Mouse (Mus musculus): Measurements from ENCODE around the gene Tsga10.

DNA sequence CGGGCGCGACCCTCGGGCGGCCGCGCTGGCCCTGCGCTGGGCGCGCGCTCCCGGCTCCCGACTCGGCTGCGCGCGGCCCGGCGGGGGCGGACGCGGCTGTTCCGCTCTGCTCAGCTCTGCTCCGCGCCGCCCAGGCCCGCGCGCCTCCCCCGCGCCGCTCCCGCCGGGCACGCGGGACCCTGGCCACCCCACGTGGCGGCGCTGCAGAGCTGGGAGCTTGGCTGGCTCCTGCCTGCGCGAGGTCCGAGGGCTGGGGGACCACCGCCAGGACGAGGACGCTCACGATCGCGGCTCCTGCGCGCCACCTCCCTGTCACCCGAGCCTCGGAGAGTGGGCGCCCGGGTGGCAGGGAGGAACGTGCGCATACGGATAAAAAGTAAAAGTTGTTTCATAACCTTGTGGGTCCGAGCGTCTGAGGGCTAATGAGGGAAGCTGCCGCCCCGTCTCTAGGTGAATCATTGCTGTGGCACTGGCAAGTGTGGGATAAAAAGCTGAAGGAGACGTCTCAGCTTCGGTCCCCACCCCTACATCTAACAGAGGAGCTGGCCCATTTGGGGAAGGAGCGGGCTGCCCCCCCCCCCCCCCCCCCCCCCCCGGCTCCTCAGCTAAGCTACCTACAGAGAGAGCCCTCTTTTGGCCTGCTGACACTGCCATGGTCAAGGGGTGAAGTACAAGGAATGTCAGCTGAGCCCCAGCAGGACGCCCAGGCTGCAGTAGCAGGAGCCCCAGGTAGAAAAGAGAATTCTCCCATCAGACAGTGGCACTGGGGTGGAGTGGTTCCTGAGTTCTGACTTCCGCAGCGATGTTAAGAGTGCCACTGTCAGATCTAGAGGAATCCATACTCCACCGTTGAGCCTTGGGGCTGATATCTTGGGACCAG is 146.2 kb downstream of the Tsga10 start, which contains the start of gene 2010300C02Rik:
- TF ChIP-seq CTCF (IDR thresholded peaks at IDR 0.05) (peak; percentile 50), EP300 (IDR thresholded peaks at IDR 0.05; ENCODE audit: insufficient read depth, low read depth, low read length) (no peak), POLR2A (IDR thresholded peaks at IDR 0.05; ENCODE audit: insufficient read depth, low read depth, low read length) (no peak)

All from heart, adult 2 months (tissue).